Mouse (Mus musculus): ENCODE measurements at regions not wholly inside any gene's neighbourhood (a gene's known extent, or its start where the extent isn't known, plus 50 kb on each side); places are given as distances from the start of the nearest gene placed in this dataset.

DNA sequence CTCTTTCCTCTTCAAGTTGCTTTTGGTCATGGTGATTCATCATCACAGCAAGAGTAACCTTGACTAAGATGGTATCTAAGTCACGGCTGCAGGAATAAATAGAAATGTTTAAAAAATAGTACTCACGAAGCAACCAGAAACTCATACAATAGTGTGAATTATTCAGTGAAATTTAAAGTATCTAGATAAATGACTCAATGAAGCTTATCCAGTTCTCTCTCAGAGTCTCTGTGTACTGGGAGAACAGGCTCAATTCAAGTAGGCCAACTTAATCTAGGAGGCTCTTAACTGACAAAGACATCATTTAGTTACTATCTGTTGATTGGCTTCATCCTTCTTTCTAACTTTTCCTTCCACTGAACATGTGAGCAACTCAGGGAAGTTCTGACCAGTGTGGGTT lies 175.5 kb upstream of the Pcdh15 start:
- in situ Hi-C loops (cut with MboI, MseI) = loop anchor here (10.0 kb wide), 1 partner anchor 929 kb away; no protein-coding TSS in a partner anchor

DNA sequence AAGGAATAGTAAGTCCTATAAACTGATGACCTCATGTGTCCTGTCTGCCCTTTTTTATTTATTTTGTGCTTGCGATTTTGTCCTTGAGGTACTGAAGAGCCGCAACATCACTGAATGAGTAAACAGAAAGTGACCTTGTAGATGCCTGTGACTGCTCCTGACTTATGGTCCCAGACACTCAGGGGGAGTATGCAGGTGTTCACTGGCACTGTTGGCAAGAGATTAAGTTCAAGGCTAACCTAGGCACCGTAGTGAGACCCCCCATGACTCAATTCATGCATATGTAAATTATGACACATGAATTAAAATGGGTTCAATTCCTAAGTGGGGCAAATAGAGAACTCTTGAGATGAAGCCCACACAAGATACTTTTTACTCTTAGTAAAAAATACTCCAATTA lies 142.2 kb upstream of the Pcdh15 start:
- in situ Hi-C loops (cut with MboI, MseI) = no loop called here

DNA sequence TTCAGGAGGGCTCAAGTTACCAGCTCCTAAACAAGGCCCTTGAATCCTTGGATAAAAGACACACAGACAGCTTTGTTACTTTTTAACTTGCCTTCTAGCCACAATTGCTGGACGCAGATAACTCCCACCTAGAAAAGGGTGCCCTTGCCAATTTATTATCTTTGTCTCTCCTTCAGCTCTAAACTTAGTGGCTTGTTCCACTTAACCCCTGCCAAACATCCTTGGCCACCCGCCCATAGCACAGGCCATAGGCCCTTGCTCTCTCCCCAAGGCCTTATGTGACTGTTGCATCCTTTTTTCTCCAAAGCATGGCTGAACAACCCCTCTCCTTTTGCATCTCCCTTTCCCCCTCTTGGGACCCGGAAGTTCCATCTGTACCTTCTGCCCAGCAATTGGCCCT lies 139.1 kb upstream of the Pcdh15 start:
- in situ Hi-C loops (cut with MboI, MseI) = no loop called here

DNA sequence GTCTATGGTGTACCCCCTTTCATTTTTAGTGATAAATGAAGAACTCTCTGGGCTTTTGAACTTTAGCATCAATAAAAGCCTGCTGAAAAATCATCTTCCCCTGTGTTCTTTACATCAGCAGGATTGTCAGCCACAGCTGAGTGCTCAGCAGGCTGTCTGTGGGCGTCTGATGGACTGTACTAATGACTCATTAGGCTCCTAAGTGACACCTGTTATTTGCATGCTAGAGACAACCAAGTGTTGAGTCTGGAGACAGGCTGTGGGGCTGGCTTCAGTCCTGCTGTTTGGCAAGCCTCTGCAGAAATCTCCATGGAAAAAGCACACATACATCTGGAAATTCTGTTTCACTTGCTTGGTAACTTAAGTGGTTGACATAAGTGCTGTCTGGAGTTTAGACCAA lies 117.8 kb upstream of the Pcdh15 start:
- in situ Hi-C loops (cut with MboI, MseI) = no loop called here

DNA sequence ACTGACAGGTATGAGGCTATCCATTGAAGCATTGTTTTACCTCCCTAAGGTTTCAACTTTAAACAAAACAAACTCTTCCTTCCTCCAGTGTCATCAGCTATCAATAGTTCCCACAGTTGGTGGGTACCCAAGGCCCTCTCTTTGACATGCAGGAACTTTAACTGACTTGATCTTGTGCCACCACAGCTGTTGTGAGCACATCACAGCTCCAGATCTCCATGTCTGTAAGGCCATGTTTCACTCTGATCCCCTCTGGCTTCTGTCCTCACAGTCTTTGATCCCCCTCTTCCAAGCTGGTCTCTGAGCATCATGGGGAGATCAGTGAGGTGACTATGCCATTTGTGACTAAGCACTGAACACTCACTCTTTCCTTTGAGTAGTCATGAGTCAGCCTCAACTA lies 110.8 kb upstream of the Pcdh15 start:
- in situ Hi-C loops (cut with MboI, MseI) = no loop called here

DNA sequence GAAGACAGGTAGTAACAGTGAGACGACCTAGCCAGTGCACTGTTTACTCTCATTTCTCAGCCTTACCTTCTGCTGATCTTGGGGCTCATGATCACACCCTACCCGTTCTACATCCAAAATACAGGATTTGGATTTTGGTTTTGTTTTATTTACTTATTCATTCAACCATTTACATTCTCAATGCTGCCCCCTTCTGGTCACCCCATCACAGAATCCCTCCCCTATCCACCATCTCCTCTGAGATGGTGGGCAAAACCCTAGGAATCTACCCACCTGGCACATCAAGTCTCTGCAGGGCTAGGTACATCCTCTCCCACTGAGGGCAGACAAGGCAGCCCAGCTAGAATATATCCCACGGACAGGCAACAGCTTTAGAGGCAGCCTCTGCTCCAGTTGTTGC lies 88.2 kb upstream of the Pcdh15 start:
- in situ Hi-C loops (cut with MboI, MseI) = no loop called here

DNA sequence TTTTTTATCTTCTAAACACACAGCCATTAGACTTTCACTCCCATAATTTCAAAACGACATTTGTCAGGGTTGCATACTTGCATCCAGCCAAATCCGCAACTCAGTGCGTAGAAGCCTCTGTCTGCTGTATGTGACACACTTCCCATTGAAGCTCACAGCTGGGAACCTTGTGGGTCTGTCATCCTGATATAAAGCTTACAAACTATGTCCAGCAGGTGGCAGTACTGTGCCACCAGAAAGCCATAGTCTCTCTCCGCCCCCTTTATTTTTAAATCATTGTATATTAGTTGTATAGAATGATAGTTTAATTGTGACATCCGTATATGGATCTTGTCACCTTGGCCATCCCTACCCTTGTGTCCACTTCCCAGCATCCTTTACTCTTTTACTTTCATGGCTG lies 87.3 kb upstream of the Pcdh15 start:
- in situ Hi-C loops (cut with MboI, MseI) = no loop called here

DNA sequence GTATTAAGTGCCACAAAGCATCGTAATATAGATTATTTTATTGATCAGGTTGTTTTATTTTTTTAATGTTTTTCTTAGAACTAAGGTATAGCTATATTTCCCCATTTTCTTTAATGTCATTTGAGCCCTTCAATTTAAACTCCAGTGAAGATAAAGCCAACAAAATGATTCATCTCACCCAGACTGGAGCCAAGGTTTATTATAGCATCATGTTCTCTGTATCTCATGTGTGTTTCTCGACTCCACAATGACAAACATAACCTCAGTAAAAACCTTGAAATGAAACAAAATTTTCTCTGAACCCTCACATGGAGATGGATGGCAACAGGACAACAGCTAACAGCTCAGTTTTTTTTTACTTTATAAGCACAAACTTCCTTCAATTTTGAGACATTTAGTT lies 61.7 kb upstream of the Pcdh15 start:
- in situ Hi-C loops (cut with MboI, MseI) = no loop called here

DNA sequence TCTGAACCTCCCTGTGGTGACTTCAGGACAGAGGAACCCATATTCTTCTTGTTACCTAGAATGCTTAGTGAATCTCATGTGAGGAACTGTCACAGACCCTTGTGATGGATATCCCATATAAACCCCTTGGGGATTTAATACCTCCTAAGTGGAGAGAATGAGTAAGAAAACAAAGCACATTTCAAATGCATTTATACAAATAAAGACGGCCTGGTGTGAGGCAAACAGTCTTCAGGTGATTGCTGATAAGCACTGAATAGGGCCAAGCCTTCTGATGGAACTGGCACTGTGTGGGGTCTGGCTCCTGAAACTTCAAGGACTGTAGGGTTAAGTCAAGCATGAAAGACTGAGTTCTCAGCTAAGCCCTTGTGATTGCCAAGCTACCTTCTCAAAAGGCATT lies 59.6 kb upstream of the Pcdh15 start:
- in situ Hi-C loops (cut with MboI, MseI) = no loop called here

All from regulatory T cell (primary cell).